ENCODE assay signal across 8 mouse cellular contexts in genomic region chr3:88146376-88147112, GRCm38 (mm10). TPM values are rescaled to one million over a fixed set of nuclear protein-coding genes. Genes with fewer than 3 reads are reported as not detected.
DNase-seq lines count a peak whose midpoint lies in the region; ATAC-seq and TF ChIP-seq lines count a peak whose summit lies in the region.

No protein-coding gene starts in this region.

- no peak overlapping the region for H3K4me2 ChIP-seq in hindbrain, embryonic 16.5 days (ENCODE audit: low read length)
- peak overlapping the region; percentile 100 for H3K4me2 ChIP-seq in myocyte (ENCODE audit: low read depth)

- peaks cover 4% of the 10 kb centered on the region; the same call in 1 of the 2 replicates for H3K36me3 ChIP-seq in embryonic facial prominence, embryonic 10.5 days (replicated peaks)
- H3K36me3 ChIP-seq in hindbrain, embryonic 16.5 days (ENCODE audit: control insufficient read depth, insufficient read depth, low read length), result no peaks in the 10 kb centered on the region
- H3K36me3 ChIP-seq in myocyte (ENCODE audit: control insufficient read depth, insufficient read depth), result no peaks in the 10 kb centered on the region

- peaks cover 97% of the 10 kb centered on the region for H3K4me1 ChIP-seq in embryonic facial prominence, embryonic 10.5 days
- peaks cover 80% of the 10 kb centered on the region for H3K4me1 ChIP-seq in hindbrain, embryonic 16.5 days (ENCODE audit: control insufficient read depth, insufficient read depth, low read depth, low read length)

- H3K9me3 ChIP-seq in embryonic facial prominence, embryonic 10.5 days, result no peaks in the 10 kb centered on the region
- H3K9me3 ChIP-seq in hindbrain, embryonic 16.5 days (ENCODE audit: control insufficient read depth, low read length), result no peaks in the 10 kb centered on the region

- TF ChIP-seq POLR2A in myocyte (IDR thresholded peaks at IDR 0.05; ENCODE audit: insufficient read length, low read depth), result peak; percentile 26

- H3K27me3 ChIP-seq in embryonic facial prominence, embryonic 10.5 days (replicated peaks; ENCODE audit: low read depth, poor library complexity, severe bottlenecking), result no peaks in the 10 kb centered on the region
- H3K27me3 ChIP-seq in hindbrain, embryonic 16.5 days (replicated peaks; ENCODE audit: control insufficient read depth, insufficient read depth, low read length), result no peaks in the 10 kb centered on the region
- H3K27me3 ChIP-seq in myocyte (ENCODE audit: control insufficient read depth, insufficient read depth, insufficient read length), result no peaks in the 10 kb centered on the region

- H3K27ac ChIP-seq in layer of hippocampus, adult 2 months, result peak overlapping the region; percentile 96
- H3K27ac ChIP-seq in embryonic facial prominence, embryonic 10.5 days (replicated peaks), result peak overlapping the region; percentile 75
- H3K27ac ChIP-seq in hindbrain, embryonic 16.5 days (ENCODE audit: low read depth, low read length), result no peak overlapping the region

- no peak overlapping the region for H3ac ChIP-seq in myocyte (ENCODE audit: control insufficient read depth, insufficient read length)

- peaks cover 88% of the 10 kb centered on the region for H3K79me2 ChIP-seq in myocyte (ENCODE audit: control insufficient read depth, insufficient read depth)

- TF ChIP-seq CTCF in layer of hippocampus, adult 2 months (conservative IDR thresholded peaks at IDR 0.05), result no peak

- 0 out of 2 replicates have a peak overlapping the region, but pooled peaks have one; percentile 5 for H3K9ac ChIP-seq in hindbrain, embryonic 16.5 days (ENCODE audit: low read depth, low read length)

- H3K4me3 ChIP-seq in layer of hippocampus, adult 2 months, result peak overlapping the region; percentile 63
- H3K4me3 ChIP-seq in embryonic facial prominence, embryonic 10.5 days, result peak overlapping the region; percentile 90; the same call in 1 of the 2 replicates
- no peak overlapping the region for H3K4me3 ChIP-seq in hindbrain, embryonic 16.5 days (ENCODE audit: low read length)
- peak overlapping the region; percentile 98 for H3K4me3 ChIP-seq in myocyte

- WGBS in embryonic facial prominence, embryonic 10.5 days, result 41% methylated on average over 5 of the region's 5 CpGs
- 44% methylated on average over 5 of the region's 5 CpGs for WGBS in hindbrain, embryonic 16.5 days

- DNase-seq in layer of hippocampus, adult 2 months (ENCODE audit: low spot score in 2 of 2), result no peak
- no peak for DNase-seq in layer of hippocampus, postnatal 25 days (ENCODE audit: extremely low spot score in 1 of 2, low spot score in 1 of 2)
- DNase-seq in embryonic facial prominence, embryonic 10.5 days (ENCODE audit: low spot score), result no peak
- no peak for DNase-seq in T-cell, adult 2 months (ENCODE audit: low spot score)
- DNase-seq in ovary, adult 18-20 months (ENCODE audit: low spot score), result no peak
- DNase-seq in kidney, postnatal 10 days, result no peak

- no peak for ATAC-seq in hindbrain, embryonic 16.5 days

TF ChIP-seq in myocyte, 11 proteins besides CTCF, POLR2A, EP300 and RAD21:
- TF ChIP-seq MAX (IDR thresholded peaks at IDR 0.05; ENCODE audit: low read depth) (no peak), REST (IDR thresholded peaks at IDR 0.05; ENCODE audit: insufficient read depth, insufficient read length) (no peak), E2F4 (IDR thresholded peaks at IDR 0.05; ENCODE audit: insufficient read depth) (no peak), SRF (IDR thresholded peaks at IDR 0.05; ENCODE audit: control insufficient read depth, insufficient read length, low read depth) (no peak), CEBPB (IDR thresholded peaks at IDR 0.05; ENCODE audit: insufficient read depth, poor library complexity, severe bottlenecking) (no peak), TCF3 (IDR thresholded peaks at IDR 0.05; ENCODE audit: insufficient read length, low read depth) (no peak), TCF12 (IDR thresholded peaks at IDR 0.05; ENCODE audit: insufficient read depth, poor library complexity, severe bottlenecking) (no peak)

RNA-seq across cellular contexts. Expression of gene Mef2d, which starts 4.4 kb away (rescaled TPM):
- 100 to 1,000 TPM; 206 to 210 TPM for total RNA-seq in layer of hippocampus, adult 2 months (2021)
- total RNA-seq in layer of hippocampus, postnatal 25 days (2021), result 100 to 1,000 TPM; 179 to 212 TPM
- 11.1 and 12.1 TPM in 2 replicates for polyA plus RNA-seq in embryonic facial prominence, embryonic 10.5 days (2016; fragmentation: Nextera tagmentation; extraction: Ambion mirVana)
- polyA plus RNA-seq in hindbrain, embryonic 16.5 days (2015; fragmentation: Nextera tagmentation; extraction: Ambion mirVana), result 16.4 and 24.1 TPM in 2 replicates
- 121 TPM for polyA plus RNA-seq in myocyte (2012; fragmentation: generic; extraction: Trizol)
